25 mouse cellular contexts compared by ENCODE assay signal in the genomic region with DNA sequence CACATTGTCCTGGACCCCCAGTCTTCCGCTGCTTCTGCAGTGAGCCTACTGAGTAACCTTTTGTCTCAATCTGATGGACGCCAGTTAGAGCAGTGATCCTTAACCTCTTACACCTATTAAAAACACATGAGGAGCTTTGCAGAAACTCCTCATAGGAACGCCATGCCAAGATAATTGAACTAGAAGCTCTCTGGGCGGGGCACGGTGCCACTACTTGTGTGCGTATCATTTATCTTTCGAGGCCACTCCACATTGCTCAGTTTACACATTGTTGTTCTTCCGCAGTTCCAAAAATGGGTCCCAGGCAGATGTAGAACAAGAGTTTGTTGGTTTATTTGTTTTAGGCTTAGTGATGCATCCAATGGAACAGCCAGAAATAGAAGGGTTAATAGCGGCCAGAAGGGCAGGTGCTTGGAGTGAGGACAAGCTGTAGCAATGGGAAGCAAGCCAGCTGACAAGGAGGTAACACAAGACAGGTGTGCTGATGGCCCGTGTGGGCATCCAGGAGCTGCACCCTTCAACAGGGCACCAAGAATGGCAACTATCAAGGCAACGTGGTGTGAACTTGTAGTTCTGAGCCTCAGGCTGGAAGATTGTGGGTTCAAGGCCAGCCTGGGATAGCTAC. TPM values are rescaled to one million over a fixed set of nuclear protein-coding genes. Genes with fewer than 3 reads are reported as not detected.
A peak's percentile ranks its signal among the peaks of the same experiment; 100 is the strongest.
DNase-seq lines count a peak whose midpoint lies in the region; ATAC-seq and TF ChIP-seq lines count a peak whose summit lies in the region.
"Had no signal": no experiment of that assay in that cellular context is flagged by ENCODE, and none has a peak within 500 bp of the region (broad histone marks: within the 10 kb centered on the region; RNA-seq: fewer than 3 reads in every experiment).

No protein-coding gene starts in this region.

- H3K4me2 ChIP-seq in hindbrain, embryonic 16.5 days (ENCODE audit: low read length) = no peak overlapping the region
- no peak overlapping the region for H3K4me2 ChIP-seq in kidney, embryonic 16.5 days (replicated peaks; ENCODE audit: low read depth, low read length)
- no peak overlapping the region for H3K4me2 ChIP-seq in kidney, postnatal 0 days (ENCODE audit: low read length)
- H3K4me2 ChIP-seq: embryonic facial prominence, embryonic 13.5 days; forebrain, embryonic 15.5 days; heart, embryonic 11.5 days; liver, embryonic 12.5 days; midbrain, embryonic 11.5 days; neural tube, embryonic 13.5 days had no signal

- H3K9ac ChIP-seq in hindbrain, embryonic 16.5 days (ENCODE audit: low read depth, low read length) = no peak overlapping the region
- H3K9ac ChIP-seq in kidney, embryonic 16.5 days (replicated peaks; ENCODE audit: low read length) = no peak overlapping the region
- H3K9ac ChIP-seq in kidney, postnatal 0 days (ENCODE audit: low read depth, low read length) = no peak overlapping the region
- H3K9ac ChIP-seq: embryonic facial prominence, embryonic 13.5 days; forebrain, embryonic 15.5 days; liver, embryonic 12.5 days; liver, postnatal 0 days; neural tube, embryonic 13.5 days had no signal

- H3K4me3 ChIP-seq in hindbrain, embryonic 10.5 days = no peak overlapping the region
- H3K4me3 ChIP-seq in hindbrain, embryonic 16.5 days (ENCODE audit: low read length) = no peak overlapping the region
- no peak overlapping the region for H3K4me3 ChIP-seq in kidney, embryonic 16.5 days (ENCODE audit: low read length)
- no peak overlapping the region for H3K4me3 ChIP-seq in kidney, postnatal 0 days (replicated peaks; ENCODE audit: low read depth, low read length)
- H3K4me3 ChIP-seq: embryonic facial prominence, embryonic 13.5 days; forebrain, embryonic 10.5 days; forebrain, embryonic 15.5 days; gastrocnemius, adult 2 months; layer of hippocampus, adult 2 months; liver, embryonic 12.5 days; neural tube, embryonic 13.5 days had no signal

- intact Hi-C loops in left cerebral cortex, postnatal 36 days (cut with DNase I) = loop anchor here (10.0 kb wide), 1 partner anchor 165 kb away; no protein-coding TSS in a partner anchor

- no peaks in the 10 kb centered on the region for H3K36me3 ChIP-seq in hindbrain, embryonic 10.5 days
- H3K36me3 ChIP-seq in hindbrain, embryonic 16.5 days (ENCODE audit: control insufficient read depth, insufficient read depth, low read length) = no peaks in the 10 kb centered on the region
- no peaks in the 10 kb centered on the region for H3K36me3 ChIP-seq in kidney, embryonic 16.5 days (ENCODE audit: insufficient read depth, low read length)
- H3K36me3 ChIP-seq in kidney, postnatal 0 days (ENCODE audit: insufficient read depth, low read length) = no peaks in the 10 kb centered on the region
- H3K36me3 ChIP-seq: embryonic facial prominence, embryonic 13.5 days; forebrain, embryonic 10.5 days; forebrain, embryonic 15.5 days; liver, embryonic 12.5 days; neural tube, embryonic 13.5 days had no signal

- no peak for TF ChIP-seq CTCF in kidney, postnatal 0 days (IDR thresholded peaks at IDR 0.05; ENCODE audit: low read depth)

- peaks cover 14% of the 10 kb centered on the region for H3K4me1 ChIP-seq in hindbrain, embryonic 10.5 days (replicated peaks)
- H3K4me1 ChIP-seq in hindbrain, embryonic 16.5 days (ENCODE audit: control insufficient read depth, insufficient read depth, low read depth, low read length) = peaks cover 7% of the 10 kb centered on the region
- peaks cover 9% of the 10 kb centered on the region; the same call in 1 of the 2 replicates for H3K4me1 ChIP-seq in kidney, embryonic 16.5 days (ENCODE audit: insufficient read depth, low read length)
- peaks cover 6% of the 10 kb centered on the region for H3K4me1 ChIP-seq in kidney, postnatal 0 days (replicated peaks; ENCODE audit: insufficient read depth, low read length)
- H3K4me1 ChIP-seq: liver, embryonic 12.5 days had no signal

- DNase-seq in hindbrain, embryonic 10.5 days (ENCODE audit: low spot score) = no peak
- DNase-seq in kidney, adult 8-10 months = peak; percentile 60 to 66
- DNase-seq in kidney, postnatal 0 days (ENCODE audit: low spot score) = no peak
- peak; percentile 57 to 80 for DNase-seq in kidney, postnatal 25 days
- DNase-seq in left cerebral cortex, postnatal 36 days (ENCODE audit: low spot score in 2 of 2) = no peak
- no peak for DNase-seq in right cerebral cortex, postnatal 25 days
- DNase-seq: adrenal gland, postnatal 14 days; cerebellum, postnatal 36 days; gastrocnemius, adult 2 months; gastrocnemius, postnatal 36 days; liver, postnatal 0 days; lung, postnatal 10 days had no signal

- 84% methylated on average over 11 of the region's 11 CpGs for WGBS in hindbrain, embryonic 10.5 days
- 76% methylated on average over 11 of the region's 11 CpGs for WGBS in hindbrain, embryonic 16.5 days
- 76% methylated on average over 11 of the region's 11 CpGs for WGBS in kidney, embryonic 16.5 days
- 78% methylated on average over 11 of the region's 11 CpGs for WGBS in kidney, postnatal 0 days

- H3K9me3 ChIP-seq in hindbrain, embryonic 10.5 days = no peaks in the 10 kb centered on the region
- no peaks in the 10 kb centered on the region for H3K9me3 ChIP-seq in hindbrain, embryonic 16.5 days (ENCODE audit: control insufficient read depth, low read length)
- H3K9me3 ChIP-seq in kidney, embryonic 16.5 days (ENCODE audit: low read length) = no peaks in the 10 kb centered on the region
- H3K9me3 ChIP-seq in kidney, postnatal 0 days (replicated peaks; ENCODE audit: low read length) = no peaks in the 10 kb centered on the region
- H3K9me3 ChIP-seq: embryonic facial prominence, embryonic 13.5 days; forebrain, embryonic 10.5 days; forebrain, embryonic 15.5 days; liver, embryonic 12.5 days; neural tube, embryonic 13.5 days had no signal

- no peaks in the 10 kb centered on the region for H3K27me3 ChIP-seq in hindbrain, embryonic 10.5 days (ENCODE audit: insufficient read depth, poor library complexity, severe bottlenecking)
- no peaks in the 10 kb centered on the region for H3K27me3 ChIP-seq in hindbrain, embryonic 16.5 days (replicated peaks; ENCODE audit: control insufficient read depth, insufficient read depth, low read length)
- H3K27me3 ChIP-seq in kidney, embryonic 16.5 days (ENCODE audit: insufficient read depth, low read length) = no peaks in the 10 kb centered on the region
- no peaks in the 10 kb centered on the region for H3K27me3 ChIP-seq in kidney, postnatal 0 days (ENCODE audit: insufficient read depth, low read length)
- H3K27me3 ChIP-seq: embryonic facial prominence, embryonic 13.5 days; forebrain, embryonic 15.5 days had no signal

- no peak for ATAC-seq in hindbrain, embryonic 16.5 days
- ATAC-seq in kidney, embryonic 16.5 days (ENCODE audit: low FRiP score, low TSS enrichment) = no peak
- no peak for ATAC-seq in kidney, postnatal 0 days (replicated peaks; ENCODE audit: low FRiP score, low read depth)
- ATAC-seq: CD4-positive, CD25-positive, alpha-beta regulatory T cell, adult 4 months; liver, embryonic 12.5 days; liver, postnatal 0 days had no signal

- 0 out of 2 replicates have a peak overlapping the region, but pooled peaks have one; percentile 79 for H3K27ac ChIP-seq in hindbrain, embryonic 10.5 days
- H3K27ac ChIP-seq in hindbrain, embryonic 16.5 days (ENCODE audit: low read depth, low read length) = no peak overlapping the region
- no peak overlapping the region for H3K27ac ChIP-seq in kidney, embryonic 16.5 days (ENCODE audit: low read length)
- H3K27ac ChIP-seq in kidney, postnatal 0 days = peak overlapping the region; percentile 72; the same call in 1 of the 2 replicates
- H3K27ac ChIP-seq: embryonic facial prominence, embryonic 13.5 days; forebrain, embryonic 15.5 days; gastrocnemius, adult 2 months; layer of hippocampus, adult 2 months; liver, embryonic 12.5 days; macrophage; neural tube, embryonic 13.5 days had no signal

RNA-seq across cellular contexts. Expression of a gene that starts 11.9 kb away (rescaled TPM):
- polyA plus RNA-seq in hindbrain, embryonic 10.5 days (2016; fragmentation: Nextera tagmentation; extraction: Ambion mirVana) = 5.9 and 6.8 TPM in 2 replicates
- polyA plus RNA-seq in hindbrain, embryonic 16.5 days (2015; fragmentation: Nextera tagmentation; extraction: Ambion mirVana) = 4.0 and 5.5 TPM in 2 replicates
- 10.1 and 11.4 TPM in 2 replicates for polyA plus RNA-seq in kidney, embryonic 16.5 days (2015; fragmentation: Nextera tagmentation; extraction: Ambion mirVana)
- polyA plus RNA-seq in kidney, postnatal 0 days (2015; fragmentation: Nextera tagmentation; extraction: Ambion mirVana) = 9.9 and 10.6 TPM in 2 replicates
- total RNA-seq in left cerebral cortex, postnatal 36 days (2021) = 1 to 10 TPM; 2.4 to 2.9 TPM
- total RNA-seq: hematopoietic stem cell, adult 5-6 weeks had no signal
- polyA plus RNA-seq: CD4-positive, CD25-positive, alpha-beta regulatory T cell, adult 4 months had no signal

RNA-seq across cellular contexts. Expression of a gene that starts 24.7 kb away (rescaled TPM):
- polyA plus RNA-seq in hindbrain, embryonic 10.5 days (2016; fragmentation: Nextera tagmentation; extraction: Ambion mirVana) = 31.4 and 34.8 TPM in 2 replicates
- polyA plus RNA-seq in hindbrain, embryonic 16.5 days (2015; fragmentation: Nextera tagmentation; extraction: Ambion mirVana) = 51.8 and 52.9 TPM in 2 replicates
- polyA plus RNA-seq in kidney, embryonic 16.5 days (2015; fragmentation: Nextera tagmentation; extraction: Ambion mirVana) = 32.1 and 36.7 TPM in 2 replicates
- polyA plus RNA-seq in kidney, postnatal 0 days (2015; fragmentation: Nextera tagmentation; extraction: Ambion mirVana) = 26.9 and 27.5 TPM in 2 replicates
- 10 to 100 TPM; 46.1 to 69.2 TPM for total RNA-seq in left cerebral cortex, postnatal 36 days (2021)

Comparison
In these comparisons a context has a peak if more than half of its experiments do, and no peak if none do; other contexts are left out.
1. DNase-seq: peak in kidney, adult 8-10 months (2 of 2) and kidney, postnatal 25 days (2 of 2); none in hindbrain, embryonic 10.5 days (single experiment), kidney, postnatal 0 days (single experiment), left cerebral cortex, postnatal 36 days (0 of 2) and right cerebral cortex, postnatal 25 days (single experiment).
2. H3K27ac ChIP-seq: peak in hindbrain, embryonic 10.5 days (single experiment) and kidney, postnatal 0 days (single experiment); none in hindbrain, embryonic 16.5 days (single experiment) and kidney, embryonic 16.5 days (single experiment).